Mouse (Mus musculus) stomach, adult 2 months (tissue): ENCODE measurements around the gene Cipc. TPM values are rescaled to one million over a fixed set of nuclear protein-coding genes. Genes with fewer than 3 reads are reported as not detected.

ENCODE experiments used
- polyA plus RNA-seq: library from polyadenylated mRNA; depleted of rRNA; stranded (reverse); fragments of >200 nt; gene quantifications from 2 replicates; pipeline ENCODE4 v1.2.3, GENCODE M21; 2012; rRNA removed

The Cipc gene
- 10.7 and 10.8 TPM in 2 replicates for polyA plus RNA-seq

GRCm38 (mm10) chr12:86946862-86947574 lies at the start of gene Cipc:
Cipc (plus strand) TSS chr12:86947043.

GRCm38 (mm10) chr12:86989890-86990754 lies 43.3 kb downstream of the Cipc start, which contains the start of gene Zdhhc22:
Zdhhc22 (minus strand) TSS chr12:86990430.

Other genes with a start within 250 kb of the Cipc start
- gene Angel1, start 220.6 kb upstream of the Cipc start, polyA plus RNA-seq: 2.7 and 3.4 TPM in 2 replicates
- not detected in 2 replicates for gene Lrrc74a, start 212.7 kb upstream of the Cipc start, polyA plus RNA-seq
- 20.0 and 29.7 TPM in 2 replicates for gene Irf2bpl, start 62.2 kb upstream of the Cipc start, polyA plus RNA-seq
- gene Zdhhc22, start 43.4 kb downstream of the Cipc start, polyA plus RNA-seq: 0.18 and 0.59 TPM in 2 replicates
- 0.19 and 0.44 TPM in 2 replicates for gene Tmem63c, start 74.3 kb downstream of the Cipc start, polyA plus RNA-seq
- 16.4 and 19.2 TPM in 2 replicates for gene Ngb, start 155.5 kb downstream of the Cipc start, polyA plus RNA-seq
- 7.0 and 12.2 TPM in 2 replicates for gene Gstz1, start 200.1 kb downstream of the Cipc start, polyA plus RNA-seq
- 4.0 and 4.1 TPM in 2 replicates for gene Pomt2, start 200.9 kb downstream of the Cipc start, polyA plus RNA-seq